Mouse (Mus musculus) midbrain, embryonic 11.5 days (tissue): Measurements from ENCODE around the gene Ppm1e. TPM values are rescaled to one million over a fixed set of nuclear protein-coding genes. Genes with fewer than 3 reads are reported as not detected.

Source experiments
- ATAC-seq: fragments of 200-750 bp; cut with Nextera tagmentation; 2 replicates; pipeline ENCODE4 v1.8.0; 2017; ENCODE audit warnings: moderate TSS enrichment, moderate library complexity; ENCODE audit not compliant: low FRiP score
- DNase-seq: peaks from one replicate; pipeline ENCODE4 v3.0.0; 2015; ENCODE audit warnings: low spot score; ENCODE audit errors: missing footprints
- H3K27ac ChIP-seq: fragments of 300-500 bp; sonication (generic); 2 replicates; pipeline ENCODE4 v1.5.1; 2014; ENCODE audit warnings: low read depth, low read length
- H3K27me3 ChIP-seq: fragments of 300-500 bp; sonication (generic); 2 replicates; pipeline ENCODE4 v1.6.1; 2014; ENCODE audit warnings: mild to moderate bottlenecking, low read length, moderate library complexity, mixed read lengths; ENCODE audit not compliant: control insufficient read depth, insufficient read depth
- H3K36me3 ChIP-seq: fragments of 300-500 bp; sonication (generic); 2 replicates; pipeline ENCODE4 v1.6.1; 2014; ENCODE audit warnings: mild to moderate bottlenecking, low read length, moderate library complexity, mixed read lengths; ENCODE audit not compliant: control insufficient read depth, insufficient read depth
- H3K4me1 ChIP-seq: fragments of 300-500 bp; sonication (generic); 2 replicates; pipeline ENCODE4 v1.6.1; 2014; ENCODE audit warnings: low read length; ENCODE audit not compliant: control insufficient read depth, insufficient read depth
- H3K4me2 ChIP-seq: fragments of 300-500 bp; sonication (generic); 2 replicates; pipeline ENCODE4 v1.6.1; 2014; ENCODE audit warnings: mild to moderate bottlenecking, moderate library complexity
- H3K4me3 ChIP-seq: fragments of 300-500 bp; sonication (generic); 2 replicates; pipeline ENCODE4 v1.5.1; 2014; ENCODE audit warnings: low read depth, low read length
- H3K9ac ChIP-seq: fragments of 300-500 bp; sonication (generic); 2 replicates; pipeline ENCODE4 v1.6.1; 2014; ENCODE audit warnings: low read length
- H3K9me3 ChIP-seq: fragments of 300-500 bp; sonication (generic); 2 replicates; pipeline ENCODE4 v1.6.1; 2016; ENCODE audit warnings: low read length; ENCODE audit not compliant: control insufficient read depth
- WGBS: fragments of 180-500 bp; shearing (Covaris S2); extraction: QIAGEN DNeasy Blood & Tissue Kit; methylation state at CpG from one replicate; pipeline ENCODE4 v1.1.7; 2014; 5-methylcytosine and 5-hydroxymethylcytosine counted together
- polyA plus RNA-seq: library from polyadenylated mRNA; unstranded; fragments of >200 nt; fragmentation: Nextera tagmentation; extraction: Ambion mirVana; gene quantifications from 2 replicates; pipeline ENCODE4 v1.2.1, GENCODE M21; 2014

The Ppm1e gene
- polyA plus RNA-seq, 1 experiment from 2014 or later = 16.5 TPM

DNA sequence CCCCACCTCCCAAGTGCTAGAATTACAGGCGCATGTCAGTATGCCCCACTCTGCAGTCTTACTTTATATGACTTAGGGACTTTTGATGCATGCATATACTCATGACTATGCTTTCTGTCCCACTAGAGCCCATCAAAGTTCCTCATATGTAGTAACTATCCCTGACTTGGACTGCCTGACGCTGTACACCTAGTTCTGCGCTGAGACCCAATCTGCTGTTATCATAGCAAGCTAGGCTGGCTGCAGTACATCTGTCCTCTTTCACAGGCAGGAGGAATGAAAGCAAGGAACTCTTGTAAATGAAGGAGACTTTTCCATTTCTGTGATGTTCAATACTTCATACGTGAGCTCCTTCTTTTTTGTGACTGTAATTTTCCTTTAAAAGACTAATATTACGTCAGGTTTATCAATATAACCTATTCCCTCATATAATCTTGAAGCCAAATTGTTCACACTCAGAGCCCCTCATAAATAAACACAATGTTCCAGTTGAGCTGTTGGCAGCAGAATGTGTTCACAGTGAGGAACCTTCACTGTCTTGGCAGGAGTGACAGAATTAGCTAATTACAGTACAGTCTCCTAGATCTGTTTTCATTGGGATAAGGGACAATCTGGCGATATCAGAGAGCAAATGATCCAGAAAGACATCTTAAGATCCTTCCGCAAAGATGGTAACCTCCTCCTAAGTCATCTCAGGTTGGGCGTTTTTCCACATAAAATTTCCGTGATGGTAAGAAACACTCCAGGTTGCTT lies 39.7 kb downstream of the Ppm1e start:
- DNase-seq = no peak
- no peak overlapping the region for H3K9ac ChIP-seq
- no peak overlapping the region for H3K4me2 ChIP-seq
- H3K9me3 ChIP-seq = no peaks in the 10 kb centered on the region
- no peaks in the 10 kb centered on the region for H3K36me3 ChIP-seq
- H3K27ac ChIP-seq = no peak overlapping the region
- H3K4me1 ChIP-seq = no peaks in the 10 kb centered on the region
- WGBS = 94% methylated on average over 9 of the region's 9 CpGs
- no peak for ATAC-seq
- no peak overlapping the region for H3K4me3 ChIP-seq
- H3K27me3 ChIP-seq = no peaks in the 10 kb centered on the region

DNA sequence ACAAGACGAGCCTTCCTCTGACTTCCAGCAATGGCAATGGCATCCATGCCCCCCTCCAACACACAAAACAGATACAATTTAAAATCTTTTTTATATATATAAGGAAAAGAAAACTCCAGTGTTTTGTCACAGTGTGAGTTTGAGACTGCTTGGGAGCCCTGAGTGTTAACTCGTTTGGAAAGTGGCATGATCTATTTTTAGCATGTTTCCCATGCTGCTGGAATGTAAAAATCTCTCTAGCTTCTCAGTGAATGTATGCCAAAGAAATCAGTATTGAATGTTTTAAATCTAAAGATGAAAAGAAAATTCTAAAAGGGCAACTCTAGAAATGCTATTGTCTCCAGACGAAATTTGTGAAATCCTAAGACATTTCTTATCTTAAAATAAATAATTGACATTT lies 45.3 kb downstream of the Ppm1e start:
- H3K4me3 ChIP-seq = no peak overlapping the region
- no peaks in the 10 kb centered on the region for H3K9me3 ChIP-seq
- H3K27ac ChIP-seq = no peak overlapping the region
- DNase-seq (no peak), ATAC-seq (no peak)
- no peaks in the 10 kb centered on the region for H3K27me3 ChIP-seq
- no peak overlapping the region for H3K9ac ChIP-seq
- no peak overlapping the region for H3K4me2 ChIP-seq
- 70% methylated on average over 3 of the region's 3 CpGs for WGBS
- no peaks in the 10 kb centered on the region for H3K4me1 ChIP-seq
- H3K36me3 ChIP-seq = no peaks in the 10 kb centered on the region

DNA sequence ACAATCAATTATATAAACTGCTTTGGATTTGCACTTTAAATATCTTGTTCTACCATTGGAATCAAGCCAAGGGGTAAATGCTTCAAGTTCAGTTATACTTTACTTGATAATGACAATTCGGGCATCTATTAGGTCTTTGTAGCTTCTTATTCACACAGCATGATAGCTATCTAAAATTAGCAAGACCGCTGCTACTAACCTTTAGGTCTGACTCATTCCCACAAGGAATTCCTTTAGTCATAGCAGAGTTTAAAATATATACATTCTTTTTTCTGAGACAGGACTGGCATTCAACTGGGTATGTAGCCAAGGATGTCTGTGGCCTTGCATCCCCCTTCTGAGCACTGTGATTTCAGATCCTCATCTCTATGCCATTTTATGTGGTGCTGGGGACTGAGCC lies 48.5 kb downstream of the Ppm1e start:
- Histone ChIP-seq H3K36me3 (no peaks in the 10 kb centered on the region), H3K27ac (no peak overlapping the region), H3K4me1 (no peaks in the 10 kb centered on the region), H3K4me2 (no peak overlapping the region), H3K9ac (no peak overlapping the region), H3K9me3 (no peaks in the 10 kb centered on the region), H3K4me3 (no peak overlapping the region), H3K27me3 (no peaks in the 10 kb centered on the region)
- DNase-seq = no peak
- 96% methylated on average over 2 of the region's 2 CpGs for WGBS
- no peak for ATAC-seq

DNA sequence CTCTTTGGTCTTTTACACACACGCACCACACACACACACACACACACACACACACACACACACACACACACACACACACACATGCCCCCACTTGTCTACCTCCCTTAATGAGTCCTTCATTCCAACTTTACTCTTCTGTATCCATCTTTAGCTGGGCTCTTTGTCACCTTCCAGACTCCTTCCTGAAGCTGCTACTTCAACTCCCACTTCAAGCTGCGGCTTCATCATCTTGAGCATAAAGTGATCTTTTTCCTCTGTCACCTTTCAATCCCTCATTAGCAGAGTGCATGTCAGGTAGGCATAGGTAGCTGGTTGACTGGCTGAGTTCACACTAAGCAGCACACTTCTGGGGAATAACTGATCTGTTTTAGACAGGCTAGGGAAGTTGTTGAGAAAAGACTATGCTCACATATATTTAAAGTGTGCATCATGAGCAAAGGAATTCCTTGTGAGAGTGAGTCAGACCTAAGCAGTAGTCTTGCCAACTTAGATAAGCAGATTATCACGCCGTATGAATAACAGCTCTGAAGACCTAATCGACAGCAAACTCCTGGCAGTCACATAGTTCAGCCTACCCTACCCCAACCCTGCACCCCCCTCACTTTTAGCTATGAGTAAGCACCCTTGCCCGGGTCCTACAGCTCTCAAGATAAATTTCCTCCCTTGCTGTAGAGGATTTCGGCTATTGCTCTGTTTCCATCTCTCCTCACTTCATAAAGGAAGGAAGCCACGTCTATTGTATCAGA lies 49.3 kb downstream of the Ppm1e start:
- Histone ChIP-seq H3K9me3 (no peaks in the 10 kb centered on the region), H3K9ac (no peak overlapping the region), H3K27me3 (no peaks in the 10 kb centered on the region), H3K4me2 (no peak overlapping the region), H3K4me3 (no peak overlapping the region), H3K27ac (no peak overlapping the region), H3K4me1 (no peaks in the 10 kb centered on the region), H3K36me3 (no peaks in the 10 kb centered on the region)
- no peak for ATAC-seq
- no peak for DNase-seq
- 82% methylated on average over 8 of the region's 8 CpGs for WGBS

DNA sequence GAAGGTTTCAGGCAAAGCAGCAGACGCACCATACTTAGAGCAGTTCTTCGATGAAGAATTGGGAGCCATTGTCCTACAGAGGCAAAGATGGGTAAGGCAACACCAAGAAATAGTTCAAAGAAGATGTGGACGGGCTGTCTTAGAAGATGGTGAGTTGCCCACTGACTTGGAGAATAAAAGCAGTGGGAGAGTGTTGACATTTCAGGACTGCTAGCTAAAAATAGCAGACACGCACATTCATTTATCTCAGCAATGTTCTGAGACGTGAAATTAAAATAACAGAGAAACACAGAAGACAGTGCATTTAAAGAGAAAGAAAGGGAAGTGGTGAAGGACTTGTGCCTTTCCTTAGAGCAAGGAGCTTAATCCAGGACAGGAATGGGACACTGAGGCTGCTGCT lies 59.8 kb downstream of the Ppm1e start:
- DNase-seq = no peak
- H3K27ac ChIP-seq = no peak overlapping the region
- H3K9ac ChIP-seq = no peak overlapping the region
- H3K9me3 ChIP-seq = no peaks in the 10 kb centered on the region
- no peaks in the 10 kb centered on the region for H3K27me3 ChIP-seq
- H3K4me3 ChIP-seq = no peak overlapping the region
- no peak overlapping the region for H3K4me2 ChIP-seq
- no peaks in the 10 kb centered on the region for H3K36me3 ChIP-seq
- no peaks in the 10 kb centered on the region for H3K4me1 ChIP-seq
- 76% methylated on average over 5 of the region's 5 CpGs for WGBS
- ATAC-seq = no peak

DNA sequence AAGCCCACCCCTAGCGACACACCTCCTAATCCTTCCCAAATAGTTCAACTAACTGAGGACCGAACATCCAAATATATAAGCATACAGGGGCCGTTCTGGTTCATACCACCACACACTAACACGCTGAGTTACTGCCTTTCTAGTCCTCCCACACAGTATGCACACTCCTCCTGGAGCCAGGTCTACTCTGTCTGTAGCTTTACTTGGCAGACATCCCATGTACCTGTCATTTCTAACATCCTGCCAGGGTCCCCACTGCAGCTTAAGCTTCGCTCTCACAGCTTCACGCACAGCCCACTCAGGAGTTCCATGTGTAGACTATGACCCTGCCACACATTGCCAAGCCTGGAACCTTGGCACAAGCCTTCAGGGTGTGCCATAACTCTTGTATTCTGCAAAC lies 62.4 kb downstream of the Ppm1e start:
- Histone ChIP-seq H3K27me3 (no peaks in the 10 kb centered on the region), H3K9ac (no peak overlapping the region), H3K9me3 (no peaks in the 10 kb centered on the region), H3K4me1 (no peaks in the 10 kb centered on the region), H3K27ac (no peak overlapping the region), H3K36me3 (no peaks in the 10 kb centered on the region), H3K4me2 (no peak overlapping the region), H3K4me3 (no peak overlapping the region)
- 96% methylated on average over 6 of the region's 6 CpGs for WGBS
- ATAC-seq = no peak
- no peak for DNase-seq

DNA sequence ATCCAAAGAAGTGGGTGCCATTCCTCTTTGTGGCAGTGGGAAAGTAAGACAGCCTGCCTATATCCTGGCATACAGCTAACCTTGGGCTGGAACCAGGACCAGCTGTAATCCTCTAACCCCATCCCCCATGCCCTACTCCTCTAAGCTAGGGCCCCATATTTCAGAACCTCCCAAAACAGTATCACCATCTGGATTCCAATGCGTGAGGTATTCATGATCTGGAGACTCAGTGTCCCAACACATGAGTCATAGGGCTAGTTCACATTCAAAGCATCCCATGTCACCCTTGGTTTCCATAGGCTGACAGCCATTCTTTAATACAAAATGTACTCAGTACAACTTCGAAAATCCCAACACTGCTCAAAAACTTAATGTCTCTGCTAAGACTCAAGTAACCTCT lies 63.2 kb downstream of the Ppm1e start:
- Histone ChIP-seq H3K36me3 (no peaks in the 10 kb centered on the region), H3K27ac (no peak overlapping the region), H3K4me1 (no peaks in the 10 kb centered on the region), H3K4me3 (no peak overlapping the region), H3K27me3 (no peaks in the 10 kb centered on the region), H3K4me2 (no peak overlapping the region), H3K9me3 (no peaks in the 10 kb centered on the region), H3K9ac (no peak overlapping the region)
- DNase-seq (no peak), ATAC-seq (no peak)
- 92% methylated on average over 2 of the region's 2 CpGs for WGBS

DNA sequence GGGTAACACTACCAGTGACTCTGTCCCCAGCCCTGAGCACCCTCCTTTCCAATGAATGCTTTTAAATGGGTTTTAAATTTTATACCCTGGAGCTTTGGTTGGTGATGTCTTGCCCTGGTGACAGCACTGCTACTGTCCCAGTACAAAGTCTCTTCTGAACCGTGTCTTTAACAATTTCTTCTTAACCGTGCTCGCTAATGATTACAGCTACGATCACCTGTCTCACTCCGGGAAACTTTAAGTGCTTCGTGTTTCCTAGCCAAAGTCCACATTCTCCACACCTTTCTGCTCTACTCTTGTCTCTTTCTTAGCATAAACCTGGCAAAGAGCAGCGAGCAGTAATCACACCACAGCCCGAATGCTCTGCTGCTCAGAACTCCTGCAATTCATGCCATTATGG lies 69.5 kb downstream of the Ppm1e start:
- H3K27ac ChIP-seq = no peak overlapping the region
- DNase-seq (no peak), ATAC-seq (no peak)
- no peaks in the 10 kb centered on the region for H3K27me3 ChIP-seq
- no peaks in the 10 kb centered on the region for H3K9me3 ChIP-seq
- no peak overlapping the region for H3K4me2 ChIP-seq
- 94% methylated on average over 8 of the region's 8 CpGs for WGBS
- H3K9ac ChIP-seq = no peak overlapping the region
- no peaks in the 10 kb centered on the region for H3K36me3 ChIP-seq
- no peaks in the 10 kb centered on the region for H3K4me1 ChIP-seq
- no peak overlapping the region for H3K4me3 ChIP-seq

DNA sequence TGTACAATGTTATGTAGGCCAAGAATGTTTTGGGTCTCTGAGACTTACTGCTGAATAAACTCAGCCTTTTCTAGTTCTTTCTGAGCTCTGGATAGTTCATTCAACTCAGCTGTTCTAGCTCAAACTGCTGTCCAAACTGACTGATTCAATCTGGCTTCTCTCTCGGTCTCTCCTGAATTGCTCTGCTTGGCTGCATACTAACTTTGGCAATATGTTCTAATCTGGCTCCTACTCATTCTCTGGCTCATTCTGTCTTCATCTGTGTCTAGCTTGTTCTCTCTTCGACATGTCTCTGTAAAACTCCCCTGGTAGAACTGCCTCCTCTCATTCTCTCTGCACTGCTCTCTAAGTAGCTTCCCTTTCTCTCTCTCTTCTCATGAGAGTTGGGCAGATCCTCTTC lies 72.6 kb downstream of the Ppm1e start:
- Histone ChIP-seq H3K36me3 (no peaks in the 10 kb centered on the region), H3K27ac (no peak overlapping the region), H3K27me3 (no peaks in the 10 kb centered on the region), H3K9me3 (no peaks in the 10 kb centered on the region), H3K4me3 (no peak overlapping the region), H3K4me1 (no peaks in the 10 kb centered on the region), H3K9ac (no peak overlapping the region), H3K4me2 (no peak overlapping the region)
- ATAC-seq (no peak), DNase-seq (no peak)
- WGBS = 86% methylated on average over 2 of the region's 2 CpGs
